Mouse (Mus musculus) spleen, adult 12 weeks (tissue): ENCODE measurements around the gene Fxyd1.

Experiments used
- DNase-seq: peaks from one replicate; pipeline ENCODE4 v3.0.0; 2022; ENCODE audit warnings: low spot score

Fxyd1 gene

GRCm38 (mm10) chr7:31077885-31078445 is 21.0 kb upstream of the Fxyd1 start:
- no peak for DNase-seq

- no peak for DNase-seq
Observed at GRCm38 (mm10) chr7:31077470-31077869, 20.5 kb upstream of the Fxyd1 start.

- no peak for DNase-seq
Observed at GRCm38 (mm10) chr7:31076492-31076891, 19.5 kb upstream of the Fxyd1 start, which contains the start of gene Fxyd3. TSS of gene Fxyd3 (minus strand) at chr7:31076704.

- DNase-seq: no peak
Observed at GRCm38 (mm10) chr7:31074713-31075069, 17.7 kb upstream of the Fxyd1 start.

- DNase-seq: no peak
Observed at GRCm38 (mm10) chr7:31074061-31074712, 17.2 kb upstream of the Fxyd1 start.

- DNase-seq: no peak
Observed at GRCm38 (mm10) chr7:31073546-31073945, 16.5 kb upstream of the Fxyd1 start.

GRCm38 (mm10) chr7:31072326-31072725 is 15.3 kb upstream of the Fxyd1 start:
- no peak for DNase-seq

- DNase-seq: no peak
Observed at GRCm38 (mm10) chr7:31070324-31070723, 13.3 kb upstream of the Fxyd1 start.

GRCm38 (mm10) chr7:31069491-31069890 is 12.5 kb upstream of the Fxyd1 start:
- DNase-seq: no peak

GRCm38 (mm10) chr7:31067836-31068235 is 10.8 kb upstream of the Fxyd1 start:
- no peak for DNase-seq

GRCm38 (mm10) chr7:31063074-31063560 is 6.1 kb upstream of the Fxyd1 start:
- no peak for DNase-seq

- no peak for DNase-seq
Observed at GRCm38 (mm10) chr7:31060621-31061010, 3.6 kb upstream of the Fxyd1 start.

- no peak for DNase-seq
Observed at GRCm38 (mm10) chr7:31059919-31060620, 3.1 kb upstream of the Fxyd1 start.

- DNase-seq: peak; percentile 42
Observed at GRCm38 (mm10) chr7:31059108-31059507, 2.1 kb upstream of the Fxyd1 start, which contains the start of gene Lgi4. TSS of gene Lgi4 (plus strand) at chr7:31059342.

- DNase-seq: no peak
Observed at GRCm38 (mm10) chr7:31058211-31058610, 1.2 kb upstream of the Fxyd1 start.

GRCm38 (mm10) chr7:31057730-31058129 is 731 bp upstream of the Fxyd1 start:
- no peak for DNase-seq

- no peak for DNase-seq
Observed at GRCm38 (mm10) chr7:31056448-31056847, 551 bp downstream of the Fxyd1 start.

GRCm38 (mm10) chr7:31055883-31056282 is 1.1 kb downstream of the Fxyd1 start:
- DNase-seq: no peak

GRCm38 (mm10) chr7:31055354-31055824 is 1.6 kb downstream of the Fxyd1 start:
- DNase-seq: no peak

GRCm38 (mm10) chr7:31054661-31055320 is 2.2 kb downstream of the Fxyd1 start:
- no peak for DNase-seq

- DNase-seq: no peak
Observed at GRCm38 (mm10) chr7:31053882-31054447, 3.0 kb downstream of the Fxyd1 start.
